Mouse (Mus musculus) MEL (cell line): ENCODE measurements at regions not wholly inside any gene's neighbourhood (a gene's known extent, or its start where the extent isn't known, plus 50 kb on each side); places are given as distances from the start of the nearest gene placed in this dataset.
A peak's percentile ranks its signal among the peaks of the same experiment; 100 is the strongest.

Experiments used
- DNase-seq: peaks from one replicate; pipeline ENCODE4 v3.0.0; 2011; ENCODE audit warnings: low read depth, low spot score
- H3K27ac ChIP-seq: 2 replicates; pipeline ENCODE4 v1.5.1; 2012; ENCODE audit warnings: low read depth, mild to moderate bottlenecking, control low read depth, low read length, moderate library complexity; ENCODE audit not compliant: control insufficient read depth
- H3K27me3 ChIP-seq, 2 experiments: fragments of 150-350 bp in 1 of 2; sonication (generic) in 1 of 2; 2 replicates each; pipeline ENCODE4 v1.6.1; 2012; ENCODE audit warnings: low read length in 2 of 2, mild to moderate bottlenecking in 2 of 2, improper control_type of control experiment in 1 of 2, moderate library complexity in 1 of 2; ENCODE audit not compliant: insufficient read depth in 2 of 2, control insufficient read depth in 1 of 2
- H3K36me3 ChIP-seq, 2 experiments: 2 replicates each; pipeline ENCODE4 v1.6.1; 2012 to 2014; ENCODE audit warnings: low read length in 2 of 2, improper control_type of control experiment in 1 of 2, inconsistent platforms in 1 of 2, mild to moderate bottlenecking in 1 of 2; ENCODE audit not compliant: insufficient read depth in 2 of 2, control insufficient read depth in 1 of 2
- H3K4me1 ChIP-seq, 2 experiments: fragments of 150-350 bp in 1 of 2; sonication (generic) in 1 of 2; 2 replicates each; pipeline ENCODE4 v1.6.1; 2012; ENCODE audit warnings: low read length in 2 of 2, improper control_type of control experiment in 1 of 2, mild to moderate bottlenecking in 1 of 2; ENCODE audit not compliant: insufficient read depth in 2 of 2, control insufficient read depth in 1 of 2
- H3K4me3 ChIP-seq, 2 experiments: fragments of 150-350 bp in 1 of 2; sonication (generic) in 1 of 2; 2 replicates each; pipeline ENCODE4 v1.5.1; 2012; ENCODE audit warnings: low read depth in 2 of 2, low read length in 2 of 2, mild to moderate bottlenecking in 2 of 2, moderate library complexity in 2 of 2, control low read depth in 1 of 2, improper control_type of control experiment in 1 of 2; ENCODE audit not compliant: control insufficient read depth in 1 of 2, insufficient read depth in 1 of 2
- H3K79me2 ChIP-seq: 2 replicates; pipeline ENCODE4 v1.6.1; 2012; ENCODE audit warnings: mild to moderate bottlenecking, low read length, moderate library complexity; ENCODE audit not compliant: control insufficient read depth, poor library complexity, insufficient read depth
- H3K9ac ChIP-seq: 2 replicates; pipeline ENCODE4 v1.6.1; 2012; ENCODE audit warnings: low read depth, mild to moderate bottlenecking, control low read depth, low read length, moderate library complexity; ENCODE audit not compliant: control insufficient read depth, poor library complexity, severe bottlenecking
- H3K9me3 ChIP-seq: fragments of 150-350 bp; sonication (generic); replicated peaks from 2 replicates; pipeline ENCODE4 v1.6.1; 2012; ENCODE audit warnings: mild to moderate bottlenecking, low read length, improper control_type of control experiment, moderate library complexity; ENCODE audit not compliant: insufficient read depth
- CTCF ChIP-seq, 3 experiments: IDR thresholded peaks in 2 of 3; conservative IDR thresholded peaks in 1 of 3; 2 replicates each; pipeline ENCODE4 v1.5.1; 2011 to 2012; ENCODE audit warnings: low read length in 3 of 3, low read depth in 2 of 3, mild to moderate bottlenecking in 2 of 3, improper control_type of control experiment in 1 of 3, inconsistent platforms in 1 of 3, mixed read lengths in 1 of 3, moderate library complexity in 1 of 3; ENCODE audit not compliant: control insufficient read depth in 1 of 3, insufficient read depth in 1 of 3, poor library complexity in 1 of 3, severe bottlenecking in 1 of 3
- ELF1 ChIP-seq: IDR thresholded peaks from 2 replicates; pipeline ENCODE4 v1.6.1; 2014; ENCODE audit warnings: low read depth, mild to moderate bottlenecking, inconsistent platforms, low read length, improper control_type of control experiment, moderate library complexity
- GABPA ChIP-seq: IDR thresholded peaks from 2 replicates; pipeline ENCODE4 v1.6.1; 2012; ENCODE audit warnings: low read depth, mild to moderate bottlenecking, inconsistent platforms, low read length, improper control_type of control experiment, moderate library complexity
- MAFK ChIP-seq: IDR thresholded peaks from 2 replicates; pipeline ENCODE4 v1.6.1; 2011; ENCODE audit warnings: low read depth, mild to moderate bottlenecking, low read length, improper control_type of control experiment, borderline replicate concordance
- MAX ChIP-seq: IDR thresholded peaks from 2 replicates; pipeline ENCODE4 v1.6.1; 2011; ENCODE audit warnings: low read length, improper control_type of control experiment
- MAZ ChIP-seq: IDR thresholded peaks from 2 replicates; pipeline ENCODE4 v1.6.1; 2012; ENCODE audit warnings: low read depth, mild to moderate bottlenecking, inconsistent platforms, low read length, improper control_type of control experiment
- MEF2A ChIP-seq: IDR thresholded peaks from 2 replicates; pipeline ENCODE4 v1.6.1; 2014; ENCODE audit warnings: low read depth, mild to moderate bottlenecking, inconsistent platforms, low read length, improper control_type of control experiment; ENCODE audit not compliant: poor library complexity, insufficient replicate concordance, severe bottlenecking; ENCODE audit errors: extremely low read depth
- POLR2AphosphoS2 ChIP-seq: IDR thresholded peaks from 2 replicates; pipeline ENCODE4 v1.6.1; 2011; ENCODE audit warnings: low read length, improper control_type of control experiment
- RAD21 ChIP-seq: IDR thresholded peaks from 2 replicates; pipeline ENCODE4 v1.6.1; 2011; ENCODE audit warnings: mild to moderate bottlenecking, low read depth, low read length, improper control_type of control experiment
- RCOR1 ChIP-seq: IDR thresholded peaks from 2 replicates; pipeline ENCODE4 v1.6.1; 2012; ENCODE audit warnings: low read depth, mild to moderate bottlenecking, inconsistent platforms, low read length, improper control_type of control experiment
- ZC3H11A ChIP-seq: IDR thresholded peaks from 2 replicates; pipeline ENCODE4 v1.6.1; 2012; ENCODE audit warnings: low read depth, mild to moderate bottlenecking, inconsistent platforms, low read length, improper control_type of control experiment
- ZKSCAN1 ChIP-seq: IDR thresholded peaks from 2 replicates; pipeline ENCODE4 v1.6.1; 2012; ENCODE audit warnings: low read depth, mild to moderate bottlenecking, inconsistent platforms, low read length, improper control_type of control experiment, moderate library complexity
- ZNF384 ChIP-seq: IDR thresholded peaks from 2 replicates; pipeline ENCODE4 v1.6.1; 2012; ENCODE audit warnings: low read depth, mild to moderate bottlenecking, inconsistent platforms, low read length, improper control_type of control experiment

DNA sequence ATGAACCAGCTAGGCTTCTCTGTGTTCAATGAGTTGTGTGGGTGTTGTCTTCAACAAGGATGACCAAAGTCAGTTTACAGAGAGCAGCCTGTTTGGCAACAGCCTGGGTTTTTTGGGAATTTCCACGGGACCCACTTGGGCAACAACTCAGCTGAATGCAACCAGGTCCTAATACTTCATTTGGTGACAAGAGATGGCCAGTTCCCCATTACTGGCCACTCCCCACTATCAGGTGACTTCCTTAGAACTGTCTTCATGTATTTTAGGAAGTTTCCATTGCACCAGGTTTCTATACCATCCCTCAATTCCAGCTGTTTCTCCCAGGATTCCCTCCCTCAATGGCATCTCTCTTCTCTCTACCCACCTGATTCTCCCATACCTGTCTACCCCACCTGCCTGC is 87.7 kb upstream of the Jade1 start:
- peaks cover 0 to 2% of the 10 kb centered on the region in 2 experiments; a peak in 2 of 4 replicates for H3K4me1 ChIP-seq
- no peak overlapping the region for H3K27ac ChIP-seq
- TF ChIP-seq RCOR1 (no peak), ZC3H11A (no peak), GABPA (no peak)
- H3K9ac ChIP-seq: no peak overlapping the region
- H3K9me3 ChIP-seq: no peaks in the 10 kb centered on the region
- DNase-seq: peak; percentile 21
- H3K4me3 ChIP-seq: no peak overlapping the region
- H3K36me3 ChIP-seq: peaks cover 0 to 4% of the 10 kb centered on the region in 2 experiments; a peak in 2 of 4 replicates
- H3K27me3 ChIP-seq: no peaks in the 10 kb centered on the region
- no peaks in the 10 kb centered on the region for H3K79me2 ChIP-seq

DNA sequence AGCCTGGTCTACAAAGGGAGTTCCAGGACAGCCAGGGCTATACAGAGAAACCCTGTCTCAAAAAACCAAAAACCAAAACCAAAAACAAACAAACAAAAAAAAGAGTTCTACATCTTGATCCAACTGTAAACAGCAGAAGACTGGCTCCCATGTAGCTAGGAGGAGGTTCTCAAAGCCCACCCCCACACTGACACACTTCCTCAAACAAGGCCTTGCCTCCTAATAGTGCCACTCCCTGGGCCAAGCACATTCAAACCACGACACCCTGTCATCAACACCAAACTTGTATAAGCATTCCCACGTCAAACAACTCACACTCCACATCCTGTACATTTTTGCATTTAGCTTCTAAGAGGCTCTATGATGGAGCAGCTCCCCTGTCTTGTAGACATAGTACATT is 89.6 kb upstream of the Jade1 start:
- Histone ChIP-seq H3K79me2 (no peaks in the 10 kb centered on the region), H3K9me3 (no peaks in the 10 kb centered on the region), H3K27ac (no peak overlapping the region), H3K9ac (no peak overlapping the region), H3K27me3 (no peaks in the 10 kb centered on the region), H3K4me1 (peaks cover 0 to 2% of the 10 kb centered on the region in 2 experiments; a peak in 2 of 4 replicates), H3K4me3 (no peak overlapping the region), H3K36me3 (peaks cover 0 to 4% of the 10 kb centered on the region in 2 experiments; a peak in 2 of 4 replicates)
- peak; percentile 73 for DNase-seq
- TF ChIP-seq MAZ (no peak), MAX (0 out of 2 replicates have a peak, but pooled peaks have one; percentile 20)

GRCm38 (mm10) chr3:41462953-41463644 is 92.4 kb upstream of the Jade1 start:
- Histone ChIP-seq H3K36me3 (peaks cover 0 to 4% of the 10 kb centered on the region in 2 experiments; a peak in 2 of 4 replicates), H3K9ac (no peak overlapping the region), H3K4me3 (no peak overlapping the region), H3K27me3 (no peaks in the 10 kb centered on the region), H3K4me1 (peaks cover 0 to 2% of the 10 kb centered on the region in 2 experiments; a peak in 2 of 4 replicates), H3K27ac (no peak overlapping the region), H3K9me3 (no peaks in the 10 kb centered on the region), H3K79me2 (no peaks in the 10 kb centered on the region)
- DNase-seq: no peak
- TF ChIP-seq ZNF384: no peak
- TF ChIP-seq ELF1: no peak
- no peak for TF ChIP-seq MAFK
- no peak for TF ChIP-seq MEF2A
- no peak for TF ChIP-seq RAD21
- TF ChIP-seq ZKSCAN1: no peak
- TF ChIP-seq POLR2AphosphoS2: no peak
- no peak for TF ChIP-seq CTCF (IDR thresholded peaks at IDR 0.05 in 2 of 3, conservative IDR thresholded peaks at IDR 0.05 in 1 of 3; ENCODE audit: control insufficient read depth in 1 of 3, insufficient read depth in 1 of 3, low read depth in 2 of 3, low read length in 3 of 3, poor library complexity in 1 of 3, severe bottlenecking in 1 of 3)
